Mouse (Mus musculus) cortical plate, adult 2 months (tissue): ENCODE measurements around the gene Morn3.

ENCODE experiments used
- CTCF ChIP-seq: fragments of 200-500 bp; IDR thresholded peaks from 2 replicates; pipeline ENCODE4 v1.5.1; 2011; ENCODE audit warnings: mild to moderate bottlenecking, control low read depth, low read length; ENCODE audit not compliant: insufficient read depth; ENCODE audit errors: extremely low read depth
- POLR2A ChIP-seq: fragments of 200-500 bp; IDR thresholded peaks from 2 replicates; pipeline ENCODE4 v1.6.1; 2011; ENCODE audit warnings: mild to moderate bottlenecking, low read length, control low read depth; ENCODE audit not compliant: insufficient read depth; ENCODE audit errors: extremely low read depth

DNA sequence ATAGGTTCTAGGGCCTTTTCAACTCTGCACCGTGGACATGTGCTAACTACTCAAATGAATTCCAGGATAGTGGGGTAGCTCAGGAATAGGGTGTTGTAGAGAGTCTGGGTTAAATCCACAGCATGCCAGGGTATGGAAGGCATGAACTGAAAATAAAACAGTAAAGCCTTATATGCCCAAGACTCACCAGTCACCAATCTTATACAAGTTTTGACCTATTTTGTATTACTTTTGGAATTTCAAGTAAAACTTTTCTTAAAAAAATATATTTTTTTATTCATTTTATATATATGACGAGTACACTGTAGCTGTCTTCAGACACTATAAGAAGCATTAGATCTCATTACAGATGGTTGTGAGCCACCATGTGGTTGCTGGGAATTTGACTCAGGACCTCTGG, 53.0 kb downstream of the Morn3 start:
- TF ChIP-seq CTCF (no peak), POLR2A (no peak)
